Mouse (Mus musculus) effector memory CD4-positive, alpha-beta T cell, adult 5 months (primary cell): ENCODE results near the gene Apoc3. TPM values are rescaled to one million over a fixed set of nuclear protein-coding genes. Genes with fewer than 3 reads are reported as not detected.

ENCODE experiments used
- polyA plus RNA-seq: library from polyadenylated mRNA; unstranded; fragments of 100-300 nt; shearing (Covaris generic); gene quantifications from one replicate; pipeline ENCODE4 v1.2.1, GENCODE M21; 2017

Gene Apoc3
- not detected for polyA plus RNA-seq

DNA sequence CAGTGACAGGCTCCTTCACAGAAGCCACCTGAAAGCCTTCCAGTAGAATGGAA, at the start of gene Apoc3:
Gene Apoc3 (minus strand): TSS at position 41 of the 53 bp plus-strand sequence.

DNA sequence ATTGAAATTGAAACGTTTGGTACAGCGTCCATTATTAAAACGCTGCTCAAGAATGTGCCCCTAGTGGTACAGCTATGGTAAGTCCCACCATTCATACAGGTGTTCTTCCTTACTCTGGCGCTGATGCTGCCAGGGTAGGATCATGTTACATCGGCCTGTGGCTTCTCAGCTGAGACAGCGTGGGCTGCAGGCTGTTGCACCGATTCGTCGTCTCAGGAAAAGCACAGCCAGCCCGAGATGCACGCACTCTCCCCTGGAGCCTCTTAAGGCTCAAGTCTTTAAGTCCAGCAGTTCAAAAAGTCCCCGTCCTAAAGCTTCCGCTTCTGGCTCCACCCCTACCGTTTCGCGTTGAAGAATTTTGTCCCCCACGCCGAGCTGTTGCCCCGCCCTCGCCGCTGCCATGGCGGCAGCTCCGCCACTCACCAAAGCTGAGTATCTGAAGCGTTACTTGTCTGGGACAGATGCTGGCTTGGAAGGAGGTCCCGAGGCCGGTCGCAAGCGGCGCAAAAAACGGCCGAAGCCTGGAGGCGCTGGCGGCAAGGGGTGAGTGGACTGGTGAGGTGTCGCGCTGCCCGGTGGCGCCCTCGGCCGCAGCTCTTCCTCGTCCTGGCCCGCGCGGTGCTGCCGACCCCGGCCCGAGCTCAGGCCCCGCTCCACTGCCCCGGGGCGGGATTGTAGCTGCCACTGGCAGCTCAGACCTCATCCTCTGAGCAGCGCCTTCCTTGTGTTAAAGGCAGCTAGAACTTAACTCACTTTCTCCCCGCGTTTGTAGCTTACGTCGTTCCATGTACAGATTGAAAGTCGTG, 47.4 kb upstream of the Apoc3 start, which contains the start of gene Bud13:
Gene Bud13 (plus strand): TSS at position 378 of the 806 bp plus-strand sequence.

DNA sequence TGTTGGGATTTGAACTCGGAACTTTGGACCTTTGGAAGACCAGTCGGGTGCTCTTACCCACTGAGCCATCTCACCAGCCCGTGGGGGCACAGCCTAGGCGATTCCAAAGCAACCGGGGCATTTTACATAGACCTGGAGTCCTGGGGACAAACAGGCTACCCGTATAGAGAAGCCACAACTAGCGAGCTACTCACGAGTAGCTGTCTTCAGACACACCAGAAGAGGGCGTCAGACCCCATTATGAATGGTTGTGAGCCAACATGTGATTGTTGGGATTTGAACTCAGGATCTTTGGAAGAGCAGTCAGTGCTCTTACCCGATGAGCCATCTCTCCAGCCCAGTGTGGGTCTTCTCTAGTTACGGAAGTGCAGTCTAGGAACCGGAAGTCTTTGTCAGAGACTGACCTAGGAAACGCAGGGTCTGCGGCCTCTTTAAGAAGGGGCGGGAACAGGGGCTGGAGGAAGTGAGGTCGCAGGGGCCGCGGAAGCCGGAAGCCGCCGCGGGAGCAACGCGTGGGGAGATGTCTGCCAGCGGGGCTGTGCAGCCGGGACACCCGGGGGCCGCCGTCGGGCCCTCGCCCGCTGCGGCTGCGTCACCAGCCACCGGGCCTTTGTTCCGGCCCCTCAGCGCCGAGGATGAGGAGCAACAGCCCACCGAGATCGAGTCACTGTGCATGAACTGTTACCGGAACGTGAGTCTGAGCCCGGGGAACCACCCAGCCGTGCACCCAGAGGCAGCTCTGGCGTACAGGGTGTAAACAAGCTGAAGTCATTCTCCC, 37.4 kb upstream of the Apoc3 start, which contains the start of gene Zpr1:
Gene Zpr1 (plus strand): TSS at position 388 of the 778 bp plus-strand sequence.

DNA sequence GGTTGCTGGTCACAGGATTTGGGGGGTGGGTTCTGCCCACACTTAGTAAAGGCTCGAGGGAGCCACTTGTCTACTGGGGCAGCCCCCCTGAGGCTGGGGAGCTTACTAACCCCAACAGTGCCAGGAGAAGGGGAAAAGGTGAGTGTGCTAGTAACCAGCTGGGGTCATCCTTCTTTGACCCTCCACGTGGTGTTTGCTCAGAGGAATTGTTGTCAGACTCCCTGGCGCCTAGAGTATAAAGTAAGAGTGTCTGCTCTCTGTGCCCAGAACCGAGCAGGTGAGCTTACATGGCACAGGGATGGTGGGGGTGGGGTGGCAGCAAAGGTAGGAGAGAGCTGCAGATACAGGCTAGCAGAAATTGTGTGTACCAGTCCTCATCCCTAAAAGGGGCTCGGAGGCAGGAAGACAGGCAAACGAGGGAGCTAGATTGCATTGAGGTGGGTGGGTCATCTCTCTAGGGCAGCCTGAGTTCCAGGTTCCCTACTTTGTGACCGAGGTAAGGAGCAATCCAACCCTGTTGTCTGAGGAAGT, 33.0 kb upstream of the Apoc3 start, which contains the start of gene Apoa5:
Gene Apoa5 (plus strand): TSS at position 291 of the 531 bp plus-strand sequence.

DNA sequence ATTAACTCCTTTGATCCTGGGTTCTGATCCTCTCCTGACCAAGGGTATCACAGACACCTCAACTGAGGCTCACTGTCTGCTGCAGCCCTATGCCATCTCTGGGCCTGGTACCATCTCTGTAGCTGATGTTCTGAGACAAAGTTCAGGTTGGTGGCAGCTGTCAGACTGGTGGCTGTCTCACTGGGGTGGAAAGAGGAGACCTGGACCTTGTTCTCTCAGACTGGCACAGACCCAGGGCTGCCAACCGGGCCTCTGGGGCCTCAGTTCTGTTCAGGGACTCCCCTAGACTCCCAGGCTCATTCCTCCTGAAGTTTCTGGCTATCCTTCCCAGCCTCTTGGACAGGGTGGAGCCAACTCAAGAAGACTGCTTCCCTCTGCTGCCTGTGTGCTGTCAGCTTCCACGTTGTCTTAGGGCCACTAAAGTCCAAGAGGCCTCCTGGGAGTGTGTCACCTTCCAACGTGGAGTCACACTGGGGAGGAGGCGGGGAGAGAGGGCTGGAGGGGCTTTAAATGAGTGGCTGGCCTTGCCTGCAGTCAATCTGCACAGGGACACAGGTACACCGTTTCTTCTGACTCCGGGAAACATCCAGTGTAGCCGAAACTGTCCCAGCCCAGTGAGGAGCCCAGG, 5.2 kb upstream of the Apoc3 start, which contains the start of gene Apoa4:
Gene Apoa4 (plus strand): TSS at position 171 of the 628 bp plus-strand sequence.

DNA sequence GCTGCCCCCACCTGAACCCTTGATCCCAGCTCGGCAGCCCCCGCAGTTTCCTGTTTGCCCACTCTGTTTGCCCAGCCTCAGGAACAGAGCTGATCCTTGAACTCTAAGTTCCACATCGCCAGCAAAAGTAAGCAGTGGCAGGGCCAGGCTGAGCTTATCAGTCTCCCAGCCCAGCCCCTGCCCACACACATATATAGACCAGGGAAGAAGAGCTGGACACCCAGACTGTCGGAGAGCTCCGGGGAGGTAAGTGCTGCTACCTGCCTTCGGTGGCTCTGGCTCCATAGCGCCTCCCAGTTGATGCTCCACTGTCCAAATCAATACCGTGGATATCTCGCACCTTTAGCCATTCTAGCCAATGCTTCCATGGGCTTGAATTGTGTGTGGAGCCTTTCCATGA, 6.9 kb downstream of the Apoc3 start, which contains the start of gene Apoa1:
Gene Apoa1 (plus strand): TSS at position 90 of the 400 bp plus-strand sequence.

Other genes with a start within 250 kb of the Apoc3 start
- 76.8 TPM for gene Pafah1b2, start 222.9 kb downstream of the Apoc3 start, polyA plus RNA-seq
- 86.9 TPM for gene Sik3, start 222.8 kb downstream of the Apoc3 start, polyA plus RNA-seq
- not detected for gene Apoa1, start 7.1 kb downstream of the Apoc3 start, polyA plus RNA-seq
- gene Apoa4, start 5.1 kb upstream of the Apoc3 start, polyA plus RNA-seq, result not detected
- gene Apoa5, start 33.0 kb upstream of the Apoc3 start, polyA plus RNA-seq, result not detected
- 118 TPM for gene Zpr1, start 37.4 kb upstream of the Apoc3 start, polyA plus RNA-seq
- gene Bud13, start 47.4 kb upstream of the Apoc3 start, polyA plus RNA-seq, result 22.2 TPM
- not detected for gene 4931429L15Rik, start 84.3 kb upstream of the Apoc3 start, polyA plus RNA-seq